Mouse (Mus musculus): ENCODE measurements at regions not wholly inside any gene's neighbourhood (a gene's known extent, or its start where the extent isn't known, plus 50 kb on each side); places are given as distances from the start of the nearest gene placed in this dataset.

DNA sequence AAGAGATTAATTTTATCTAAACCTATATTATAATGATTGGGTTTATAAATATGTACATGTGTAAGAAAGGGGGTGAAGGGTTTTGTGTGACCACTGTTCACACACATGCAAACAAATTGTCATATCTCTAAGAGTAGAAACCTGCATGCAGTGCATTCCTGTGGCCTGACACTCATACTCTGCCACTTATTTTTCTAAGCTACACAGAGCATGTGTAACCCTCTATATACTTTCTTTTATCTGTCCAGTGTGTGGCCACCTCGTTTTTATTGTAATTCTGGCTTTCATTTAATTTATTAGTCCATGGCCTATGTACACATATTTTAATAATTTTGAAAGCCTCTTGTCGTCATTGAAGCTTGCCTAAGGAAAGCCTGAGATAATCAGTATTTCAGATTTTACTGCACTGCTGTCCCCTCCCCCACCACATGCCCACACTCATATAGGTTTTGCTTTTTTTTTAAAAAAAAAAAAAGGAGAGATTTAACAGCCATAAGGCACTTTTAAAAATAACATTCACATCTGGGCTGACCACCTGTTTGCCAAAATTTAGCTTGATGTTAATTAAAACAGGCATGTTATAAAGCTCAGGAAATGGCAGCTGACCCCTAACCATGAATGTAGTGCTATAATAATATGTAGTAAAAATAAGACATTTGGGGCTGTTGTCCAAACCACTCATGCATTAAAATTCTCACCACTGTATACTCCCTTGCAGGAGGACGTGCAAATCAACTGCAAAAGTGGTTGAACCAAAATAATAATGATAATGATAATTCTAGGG, 410.7 kb upstream of the Clint1 start:
- no peak for DNase-seq (ENCODE audit: low spot score in 2 of 2)
- TF ChIP-seq CTCF (conservative IDR thresholded peaks at IDR 0.05), result no peak
- Histone ChIP-seq H3K4me3 (no peak overlapping the region), H3K27ac (no peak overlapping the region)

DNA sequence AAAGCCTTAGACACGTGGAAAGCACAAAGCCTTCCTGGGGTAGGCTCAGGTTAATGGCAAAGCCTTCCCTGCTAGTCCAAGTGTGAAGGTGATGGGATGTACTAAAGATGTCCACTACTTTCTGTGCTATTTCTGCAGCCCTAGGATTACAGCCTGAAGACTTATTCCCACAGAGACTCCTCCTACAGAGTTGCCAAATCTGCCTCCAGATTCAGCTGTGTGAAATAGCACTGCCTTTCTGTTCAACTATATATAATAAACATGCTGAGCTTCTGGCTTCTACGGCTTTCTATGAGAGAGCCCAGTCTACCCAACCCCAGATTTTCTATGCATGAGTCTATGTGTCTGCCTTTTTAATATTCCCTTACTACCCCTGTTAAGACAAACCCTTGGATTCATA, 405.3 kb upstream of the Clint1 start:
- no peak overlapping the region for H3K27ac ChIP-seq
- TF ChIP-seq CTCF (conservative IDR thresholded peaks at IDR 0.05), result no peak
- DNase-seq (ENCODE audit: low spot score in 2 of 2), result no peak
- H3K4me3 ChIP-seq, result no peak overlapping the region

DNA sequence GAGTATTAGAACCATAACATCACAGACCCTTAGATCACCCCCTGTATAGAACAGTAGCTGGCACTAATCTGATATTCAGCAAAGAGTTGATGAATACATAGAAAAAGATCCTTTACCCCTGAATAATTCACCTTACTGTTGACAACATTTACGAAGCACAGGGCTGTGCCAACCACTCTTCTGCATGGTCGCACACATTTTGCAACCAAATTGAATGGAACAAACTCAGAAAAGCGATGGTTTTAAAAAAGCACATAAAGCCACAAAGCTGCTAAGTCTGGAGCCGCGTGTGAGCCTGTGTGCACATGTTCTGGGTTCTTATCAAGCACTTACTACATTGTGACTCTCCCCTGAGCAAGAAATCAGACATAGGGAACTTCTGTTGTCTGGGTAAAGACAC, 397.6 kb upstream of the Clint1 start:
- no peak for TF ChIP-seq CTCF (conservative IDR thresholded peaks at IDR 0.05)
- Histone ChIP-seq H3K27ac (no peak overlapping the region), H3K4me3 (no peak overlapping the region)
- DNase-seq (ENCODE audit: low spot score in 2 of 2), result no peak

DNA sequence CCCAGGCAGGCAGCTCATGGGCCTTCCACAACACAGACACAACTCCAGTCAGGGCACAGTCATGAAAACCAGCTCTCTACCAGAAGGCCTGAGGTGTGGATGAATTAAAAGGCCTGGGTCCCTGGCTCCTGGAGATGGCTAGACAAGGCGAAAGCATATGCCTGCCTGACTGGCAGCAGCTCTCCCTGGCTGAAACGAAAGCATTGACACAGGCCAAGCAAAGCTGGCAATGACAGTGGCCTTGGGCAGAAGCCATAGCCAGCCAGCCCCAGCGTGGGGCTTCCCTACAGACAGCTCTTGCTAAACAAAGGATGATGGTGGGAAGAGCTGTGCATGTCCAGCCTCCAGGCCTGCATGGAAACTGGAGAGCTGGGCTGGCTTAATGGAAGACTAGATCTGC, 396.9 kb upstream of the Clint1 start:
- Histone ChIP-seq H3K27ac (no peak overlapping the region), H3K4me3 (no peak overlapping the region)
- DNase-seq (ENCODE audit: low spot score in 2 of 2), result peak in 1 of 2 experiments; percentile 10
- TF ChIP-seq CTCF (conservative IDR thresholded peaks at IDR 0.05), result no peak

DNA sequence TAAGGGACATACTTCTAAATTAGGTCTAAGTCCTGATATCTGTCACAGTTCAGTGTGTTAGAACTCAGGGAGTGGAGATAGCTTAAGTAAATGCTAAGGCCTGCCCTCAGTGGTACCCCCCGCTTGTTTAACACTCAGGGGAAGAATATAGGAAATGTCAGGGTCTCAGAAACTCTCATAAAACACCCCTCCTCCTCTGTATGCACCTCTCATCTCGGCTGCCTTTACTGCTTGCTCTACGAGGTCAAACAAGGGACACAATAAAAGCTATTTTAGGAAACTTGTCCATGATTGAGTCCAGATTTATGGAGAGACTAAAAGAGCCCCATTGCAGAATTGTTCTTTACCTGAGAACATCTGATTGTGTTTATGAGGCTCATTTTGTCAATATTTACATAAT, 395.1 kb upstream of the Clint1 start:
- H3K4me3 ChIP-seq, result no peak overlapping the region
- DNase-seq (ENCODE audit: low spot score in 2 of 2), result no peak
- H3K27ac ChIP-seq, result no peak overlapping the region
- no peak for TF ChIP-seq CTCF (conservative IDR thresholded peaks at IDR 0.05)

DNA sequence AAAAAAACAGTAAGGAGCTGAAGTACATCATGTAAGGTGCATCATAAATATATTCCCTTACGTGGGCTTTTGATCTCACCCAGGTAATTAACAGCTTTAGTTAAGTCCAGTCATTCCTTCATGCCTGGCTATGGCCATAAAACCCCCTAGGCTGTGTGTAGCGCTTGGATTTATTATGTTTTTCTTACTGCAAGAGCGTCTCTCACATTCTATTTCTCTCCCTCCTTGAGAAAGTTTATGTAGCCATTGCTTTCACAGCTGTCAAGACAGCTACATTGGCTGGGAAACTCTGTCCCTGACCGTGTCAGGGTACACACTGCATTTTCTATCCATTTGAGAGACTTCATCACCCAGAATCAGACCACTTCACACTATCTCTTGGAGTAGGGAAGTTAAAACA, 394.3 kb upstream of the Clint1 start:
- no peak overlapping the region for H3K27ac ChIP-seq
- no peak for TF ChIP-seq CTCF (conservative IDR thresholded peaks at IDR 0.05)

DNA sequence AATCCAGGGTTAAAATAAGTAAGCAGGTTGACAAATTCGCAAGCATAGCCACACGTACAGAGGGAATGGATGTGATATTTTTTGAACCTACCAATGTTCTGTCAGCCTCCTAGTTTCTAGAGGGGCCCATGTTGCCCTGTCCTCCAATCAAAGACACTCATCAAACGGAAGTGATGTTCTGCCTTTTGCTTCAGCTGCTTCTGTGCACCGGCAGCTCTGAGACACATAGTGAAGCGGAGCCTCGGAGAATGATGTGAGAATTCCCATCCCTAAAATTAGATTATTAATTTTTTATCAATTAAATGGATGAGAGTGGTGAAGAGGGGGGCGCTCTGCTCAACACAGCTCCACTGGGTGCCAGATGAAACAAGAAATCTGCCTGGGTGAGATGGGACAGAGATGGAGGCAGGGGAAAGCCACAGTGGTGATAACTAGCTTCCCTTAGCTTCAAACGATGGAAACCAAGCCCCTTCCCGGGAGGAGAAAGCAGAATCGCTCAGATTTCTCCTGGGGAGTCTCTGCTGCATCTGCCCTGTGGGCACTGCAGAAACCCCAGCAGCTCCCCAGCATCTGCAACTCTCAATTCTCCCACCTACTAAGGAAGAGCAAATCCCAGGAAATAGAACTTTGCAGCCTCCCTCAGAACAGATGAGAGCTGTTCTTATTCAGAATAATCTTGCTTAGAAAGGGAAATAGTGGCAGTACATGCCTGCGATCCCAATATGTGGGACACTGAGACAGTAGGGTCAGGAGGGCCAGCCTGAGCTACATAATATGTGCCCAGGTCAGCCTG, 391.7 kb upstream of the Clint1 start:
- H3K27ac ChIP-seq, result no peak overlapping the region
- DNase-seq (ENCODE audit: low spot score in 2 of 2), result no peak

More for the DNA sequence above, 394.3 kb upstream of the Clint1 start:
- no peak overlapping the region for H3K4me3 ChIP-seq
- DNase-seq (ENCODE audit: low spot score in 2 of 2), result no peak

DNA sequence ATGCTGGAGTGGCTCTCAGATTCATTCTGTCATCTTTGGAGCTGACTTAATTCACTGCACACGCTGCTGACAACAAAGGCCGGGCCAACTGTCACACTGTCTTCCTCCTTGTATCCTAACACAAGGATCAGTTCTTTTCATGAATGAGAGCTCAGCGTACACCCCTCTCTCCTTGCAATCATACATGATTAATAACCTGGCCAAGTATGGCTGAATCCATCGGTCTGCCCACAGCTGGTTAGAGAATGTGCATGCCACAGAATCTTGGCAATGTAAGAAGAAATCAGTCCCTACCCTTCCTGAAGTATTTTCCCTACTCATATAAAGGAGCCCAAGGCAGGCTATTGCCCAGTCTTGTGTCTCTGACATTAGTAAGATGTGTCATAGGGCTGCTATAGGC, 387.4 kb upstream of the Clint1 start:
- Histone ChIP-seq H3K4me3 (no peak overlapping the region), H3K27ac (no peak overlapping the region)
- no peak for DNase-seq (ENCODE audit: low spot score in 2 of 2)
- TF ChIP-seq CTCF (conservative IDR thresholded peaks at IDR 0.05), result no peak

More for the DNA sequence above, 391.7 kb upstream of the Clint1 start:
- TF ChIP-seq CTCF (conservative IDR thresholded peaks at IDR 0.05), result no peak
- no peak overlapping the region for H3K4me3 ChIP-seq

DNA sequence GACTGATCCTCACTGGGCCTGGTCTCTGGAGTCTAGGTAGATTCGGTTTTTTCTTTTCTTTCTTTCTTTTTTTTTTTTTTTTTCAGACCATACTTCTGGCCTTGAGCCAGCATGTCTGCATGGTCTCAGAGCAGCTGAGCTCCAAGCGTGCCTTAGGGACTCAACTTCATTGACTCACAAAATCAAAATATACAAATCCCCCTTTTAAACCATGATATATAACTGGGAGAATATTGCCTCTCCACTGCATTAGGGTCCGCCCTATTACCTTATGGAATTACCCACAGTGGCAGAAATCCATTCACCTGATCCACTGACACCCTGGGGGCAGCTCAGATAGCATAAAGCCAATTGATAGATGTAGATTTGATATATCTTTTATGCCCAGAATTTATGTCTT, 385.5 kb upstream of the Clint1 start:
- TF ChIP-seq CTCF (conservative IDR thresholded peaks at IDR 0.05), result no peak
- no peak for DNase-seq (ENCODE audit: low spot score in 2 of 2)
- H3K27ac ChIP-seq, result no peak overlapping the region
- H3K4me3 ChIP-seq, result no peak overlapping the region

DNA sequence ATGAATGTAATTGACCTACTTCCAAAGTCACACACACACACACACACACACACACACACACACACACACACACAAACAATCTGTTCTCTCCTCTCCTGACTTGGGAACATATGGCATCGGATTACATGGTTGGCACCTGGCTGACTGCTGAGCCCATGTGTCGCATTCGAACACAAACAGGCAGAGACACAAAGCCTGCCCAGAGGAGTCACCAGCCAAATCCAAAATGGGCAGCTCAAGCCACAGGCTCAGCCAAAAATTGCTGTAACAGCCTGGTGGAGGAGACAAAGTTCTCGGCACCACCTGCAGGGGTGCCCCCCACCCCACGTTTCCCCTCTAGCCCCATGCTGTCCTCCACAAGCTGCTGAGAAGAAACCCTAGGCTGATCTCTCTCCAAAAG, 379.7 kb upstream of the Clint1 start:
- DNase-seq (ENCODE audit: low spot score in 2 of 2), result peak; percentile 15 to 27
- Histone ChIP-seq H3K27ac (no peak overlapping the region), H3K4me3 (no peak overlapping the region)
- TF ChIP-seq CTCF (conservative IDR thresholded peaks at IDR 0.05), result no peak

DNA sequence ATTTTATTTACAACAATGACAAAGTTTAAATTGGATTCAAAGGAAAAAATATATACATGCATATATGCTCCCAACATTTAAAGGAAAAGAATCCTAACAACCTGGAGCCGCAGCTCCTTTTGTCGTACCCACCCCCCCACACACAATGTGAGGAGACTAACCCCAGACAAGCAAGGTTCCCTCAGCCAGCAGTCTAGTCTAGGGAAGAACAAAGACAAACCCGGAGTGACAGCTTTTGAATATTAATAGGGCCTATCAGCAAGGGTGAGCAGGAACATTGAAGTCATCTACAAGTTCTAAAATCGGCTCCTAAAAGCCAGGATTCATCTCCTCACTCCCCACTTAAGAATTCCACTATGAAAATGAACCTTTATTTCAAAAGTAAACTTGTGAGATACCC, 374.9 kb upstream of the Clint1 start:
- Histone ChIP-seq H3K4me3 (no peak overlapping the region), H3K27ac (no peak overlapping the region)
- DNase-seq (ENCODE audit: low spot score in 2 of 2), result no peak
- no peak for TF ChIP-seq CTCF (conservative IDR thresholded peaks at IDR 0.05)

DNA sequence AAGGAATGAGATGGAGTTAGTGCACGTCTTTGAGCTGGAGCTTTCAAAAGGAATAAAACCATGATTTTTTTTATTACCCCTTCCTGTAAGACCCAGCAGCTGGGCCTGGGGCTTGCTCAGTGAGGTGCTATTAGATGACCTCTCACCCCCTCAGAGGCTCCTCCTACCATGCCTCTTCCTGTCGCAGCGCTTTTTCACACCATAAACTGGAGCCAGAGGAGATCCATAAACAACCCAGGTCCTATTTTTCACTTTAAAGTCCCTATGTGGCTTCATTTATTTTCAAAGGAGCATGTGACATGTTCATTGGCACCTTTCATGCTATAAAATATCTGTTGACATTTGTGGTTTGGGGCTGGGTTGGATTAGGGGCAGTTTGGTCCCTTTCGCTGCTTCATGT, 365.9 kb upstream of the Clint1 start:
- no peak for DNase-seq (ENCODE audit: low spot score in 2 of 2)
- Histone ChIP-seq H3K4me3 (no peak overlapping the region), H3K27ac (no peak overlapping the region)
- no peak for TF ChIP-seq CTCF (conservative IDR thresholded peaks at IDR 0.05)

DNA sequence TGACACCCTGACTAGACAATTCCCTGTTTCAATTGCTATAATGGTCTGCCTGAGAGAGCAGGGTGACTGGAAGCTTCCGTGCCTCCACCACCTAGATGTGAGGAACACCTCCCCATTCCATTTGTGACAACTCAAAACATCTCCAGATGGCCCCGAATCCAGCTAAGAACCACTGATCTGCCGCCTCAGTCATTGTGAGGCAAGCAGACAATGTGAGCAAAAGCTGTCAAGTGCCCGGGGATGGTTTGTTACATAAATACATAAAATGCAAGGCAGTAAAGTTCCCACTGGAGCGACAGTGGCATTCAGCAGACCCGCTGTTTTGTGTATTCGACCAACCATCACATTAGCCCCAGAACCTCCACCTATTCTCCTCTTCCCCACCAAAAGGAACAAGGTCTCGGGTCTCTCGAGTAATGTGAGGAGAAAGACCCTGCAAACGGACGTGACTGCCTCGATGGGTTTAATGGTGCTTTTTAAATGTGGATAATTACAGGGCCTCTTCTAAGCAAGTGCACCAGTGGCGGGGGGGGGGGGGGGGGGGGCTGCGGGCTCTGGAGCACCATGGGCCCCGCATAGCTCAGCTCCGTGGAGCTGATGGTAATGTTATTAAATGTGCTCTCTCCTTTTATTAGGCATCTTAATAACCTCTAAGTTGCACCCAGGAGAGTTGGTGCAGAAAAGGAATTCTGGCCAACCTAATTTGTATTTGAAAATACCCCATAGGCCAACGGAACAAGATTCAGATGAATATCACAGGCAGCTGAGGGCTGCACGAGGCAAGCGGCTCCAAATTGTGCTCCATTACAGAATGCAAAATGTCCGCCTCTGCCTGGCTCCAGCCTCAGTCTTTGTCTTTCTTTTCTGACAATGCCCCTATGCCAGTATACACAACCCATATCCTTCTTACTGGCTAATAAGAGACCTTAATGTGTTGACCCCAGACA, 360.6 kb upstream of the Clint1 start:
- DNase-seq (ENCODE audit: low spot score in 2 of 2), result no peak
- Histone ChIP-seq H3K4me3 (no peak overlapping the region), H3K27ac (no peak overlapping the region)
- no peak for TF ChIP-seq CTCF (conservative IDR thresholded peaks at IDR 0.05)

Measured in layer of hippocampus, adult 2 months (tissue).